Mouse (Mus musculus) embryonic facial prominence, embryonic 10.5 days (tissue): ENCODE measurements around the gene Ptcd3. TPM values are rescaled to one million over a fixed set of nuclear protein-coding genes. Genes with fewer than 3 reads are reported as not detected.

Experiments used
- DNase-seq: peaks from one replicate; pipeline ENCODE4 v3.0.0-alpha.2; 2017; ENCODE audit warnings: low spot score
- H3K27ac ChIP-seq: fragments of 300-500 bp; sonication (generic); replicated peaks from 2 replicates; pipeline ENCODE4 v1.5.1; 2016; ENCODE audit warnings: mild to moderate bottlenecking
- H3K27me3 ChIP-seq: fragments of 300-500 bp; sonication (generic); replicated peaks from 2 replicates; pipeline ENCODE4 v1.6.1; 2016; ENCODE audit warnings: low read depth, mild to moderate bottlenecking; ENCODE audit not compliant: poor library complexity, severe bottlenecking
- H3K36me3 ChIP-seq: fragments of 300-500 bp; sonication (generic); replicated peaks from 2 replicates; pipeline ENCODE4 v1.6.1; 2016; ENCODE audit warnings: mild to moderate bottlenecking, moderate library complexity
- H3K4me1 ChIP-seq: fragments of 300-500 bp; sonication (generic); 2 replicates; pipeline ENCODE4 v1.6.1; 2016
- H3K4me3 ChIP-seq: fragments of 300-500 bp; sonication (generic); 2 replicates; pipeline ENCODE4 v1.5.1; 2016; ENCODE audit warnings: mild to moderate bottlenecking, moderate library complexity
- H3K9me3 ChIP-seq: fragments of 300-500 bp; sonication (generic); 2 replicates; pipeline ENCODE4 v1.6.1; 2016; ENCODE audit warnings: mild to moderate bottlenecking
- WGBS: fragments of 180-500 bp; shearing (Covaris S2); methylation state at CpG from one replicate; pipeline ENCODE4 v1.1.7; 2016; 5-methylcytosine and 5-hydroxymethylcytosine counted together
- polyA plus RNA-seq: library from polyadenylated mRNA; unstranded; fragments of >200 nt; fragmentation: Nextera tagmentation; extraction: Ambion mirVana; gene quantifications from 2 replicates; pipeline ENCODE4 v1.2.1, GENCODE M21; 2016

Ptcd3 gene
- 157 and 167 TPM in 2 replicates for polyA plus RNA-seq

- no peaks in the 10 kb centered on the region for H3K9me3 ChIP-seq
- peaks cover 22% of the 10 kb centered on the region for H3K4me1 ChIP-seq
- peak within 1 kb of the TSS; percentile 83 for H3K4me3 ChIP-seq
- under 1% methylated on average over 58 of the region's 58 CpGs for WGBS
- H3K27me3 ChIP-seq, result no peaks in the 10 kb centered on the region
- peaks cover 56% of the 10 kb centered on the region for H3K36me3 ChIP-seq
- DNase-seq, result peak; percentile 93
- H3K27ac ChIP-seq, result peak within 1 kb of the TSS; percentile 96
These were observed at the start of gene Ptcd3, which contains the start of gene Polr1a for GRCm38 (mm10) chr6:71908481-71909381. Ptcd3 (minus strand) TSS chr6:71908750. Polr1a (plus strand) TSS chr6:71909053.

- WGBS, result 86% methylated on average over 5 of the region's 5 CpGs
- Histone ChIP-seq H3K27me3 (no peaks in the 10 kb centered on the region), H3K4me1 (no peaks in the 10 kb centered on the region), H3K9me3 (no peaks in the 10 kb centered on the region), H3K27ac (no peak overlapping the region), H3K36me3 (peaks cover 88% of the 10 kb centered on the region), H3K4me3 (no peak overlapping the region)
- no peak for DNase-seq
These were observed 42.6 kb upstream of the Ptcd3 start for GRCm38 (mm10) chr6:71951192-71951591.

GRCm38 (mm10) chr6:71950592-71950991 lies 42.0 kb upstream of the Ptcd3 start:
- H3K4me1 ChIP-seq, result no peaks in the 10 kb centered on the region
- no peaks in the 10 kb centered on the region for H3K27me3 ChIP-seq
- peaks cover 93% of the 10 kb centered on the region for H3K36me3 ChIP-seq
- no peak overlapping the region for H3K27ac ChIP-seq
- H3K4me3 ChIP-seq, result no peak overlapping the region
- WGBS, result 90% methylated on average over 3 of the region's 3 CpGs
- DNase-seq, result no peak
- H3K9me3 ChIP-seq, result no peaks in the 10 kb centered on the region

- Histone ChIP-seq H3K27ac (no peak overlapping the region), H3K4me3 (no peak overlapping the region), H3K9me3 (no peaks in the 10 kb centered on the region), H3K4me1 (no peaks in the 10 kb centered on the region), H3K36me3 (peaks cover 96% of the 10 kb centered on the region), H3K27me3 (no peaks in the 10 kb centered on the region)
- WGBS, result 86% methylated on average over 3 of the region's 3 CpGs
- DNase-seq, result no peak
These were observed 41.2 kb upstream of the Ptcd3 start for GRCm38 (mm10) chr6:71949721-71950120.

GRCm38 (mm10) chr6:71946121-71946520 lies 37.6 kb upstream of the Ptcd3 start:
- Histone ChIP-seq H3K4me1 (no peaks in the 10 kb centered on the region; the same call in 1 of the 2 replicates), H3K27me3 (no peaks in the 10 kb centered on the region), H3K9me3 (no peaks in the 10 kb centered on the region), H3K36me3 (peaks cover 87% of the 10 kb centered on the region), H3K27ac (no peak overlapping the region), H3K4me3 (no peak overlapping the region)
- WGBS, result 91% methylated on average over 8 of the region's 8 CpGs
- no peak for DNase-seq

- Histone ChIP-seq H3K4me3 (no peak overlapping the region), H3K27ac (no peak overlapping the region), H3K27me3 (no peaks in the 10 kb centered on the region), H3K9me3 (no peaks in the 10 kb centered on the region), H3K36me3 (peaks cover 87% of the 10 kb centered on the region), H3K4me1 (peaks cover 4% of the 10 kb centered on the region)
- WGBS, result 92% methylated on average over 6 of the region's 6 CpGs
- no peak for DNase-seq
These were observed 36.6 kb upstream of the Ptcd3 start for GRCm38 (mm10) chr6:71945101-71945500.

- DNase-seq, result no peak
- no peaks in the 10 kb centered on the region for H3K9me3 ChIP-seq
- no peak overlapping the region; the same call in 1 of the 2 replicates for H3K27ac ChIP-seq
- peaks cover 82% of the 10 kb centered on the region for H3K36me3 ChIP-seq
- peaks cover 4% of the 10 kb centered on the region for H3K4me1 ChIP-seq
- H3K4me3 ChIP-seq, result no peak overlapping the region
- WGBS, result 64% methylated on average over 6 of the region's 6 CpGs
- H3K27me3 ChIP-seq, result no peaks in the 10 kb centered on the region
These were observed 32.4 kb upstream of the Ptcd3 start for GRCm38 (mm10) chr6:71940912-71941311.

- peaks cover 14% of the 10 kb centered on the region for H3K4me1 ChIP-seq
- H3K36me3 ChIP-seq, result peaks cover 92% of the 10 kb centered on the region
- no peaks in the 10 kb centered on the region for H3K27me3 ChIP-seq
- WGBS, result 91% methylated on average over 2 of the region's 2 CpGs
- DNase-seq, result no peak
- no peaks in the 10 kb centered on the region for H3K9me3 ChIP-seq
- H3K27ac ChIP-seq, result no peak overlapping the region
- no peak overlapping the region for H3K4me3 ChIP-seq
These were observed 27.2 kb upstream of the Ptcd3 start for GRCm38 (mm10) chr6:71935737-71936136.

- 38% methylated on average over 2 of the region's 2 CpGs for WGBS
- Histone ChIP-seq H3K9me3 (no peaks in the 10 kb centered on the region), H3K4me1 (peaks cover 10% of the 10 kb centered on the region), H3K27ac (0 out of 2 replicates have a peak overlapping the region, but pooled peaks have one; percentile 35), H3K27me3 (no peaks in the 10 kb centered on the region), H3K4me3 (no peak overlapping the region), H3K36me3 (peaks cover 98% of the 10 kb centered on the region)
- DNase-seq, result peak; percentile 39
These were observed 25.6 kb upstream of the Ptcd3 start for GRCm38 (mm10) chr6:71934081-71934556.

GRCm38 (mm10) chr6:71932347-71932746 lies 23.8 kb upstream of the Ptcd3 start:
- H3K4me3 ChIP-seq, result no peak overlapping the region
- no peaks in the 10 kb centered on the region for H3K27me3 ChIP-seq
- peaks cover 98% of the 10 kb centered on the region for H3K36me3 ChIP-seq
- H3K9me3 ChIP-seq, result no peaks in the 10 kb centered on the region
- no peak overlapping the region for H3K27ac ChIP-seq
- peaks cover 10% of the 10 kb centered on the region for H3K4me1 ChIP-seq
- no peak for DNase-seq
- WGBS, result 84% methylated on average over 5 of the region's 5 CpGs

- no peak for DNase-seq
- Histone ChIP-seq H3K27ac (no peak overlapping the region), H3K9me3 (no peaks in the 10 kb centered on the region), H3K27me3 (no peaks in the 10 kb centered on the region), H3K4me3 (no peak overlapping the region), H3K4me1 (peaks cover 10% of the 10 kb centered on the region), H3K36me3 (peaks cover 98% of the 10 kb centered on the region)
- 87% methylated on average over 12 of the region's 12 CpGs for WGBS
These were observed 22.4 kb upstream of the Ptcd3 start for GRCm38 (mm10) chr6:71930830-71931437.

- Histone ChIP-seq H3K36me3 (peaks cover 98% of the 10 kb centered on the region), H3K27ac (no peak overlapping the region), H3K9me3 (no peaks in the 10 kb centered on the region), H3K27me3 (no peaks in the 10 kb centered on the region), H3K4me3 (no peak overlapping the region), H3K4me1 (peaks cover 10% of the 10 kb centered on the region)
- DNase-seq, result no peak
- 90% methylated on average over 10 of the region's 10 CpGs for WGBS
These were observed 21.5 kb upstream of the Ptcd3 start for GRCm38 (mm10) chr6:71930053-71930452.
